In genomic region chr12:112144377-112145115, GRCm38 (mm10) we compare ENCODE assay signal across 8 mouse cellular contexts. TPM values are rescaled to one million over a fixed set of nuclear protein-coding genes. Genes with fewer than 3 reads are reported as not detected.
DNase-seq lines count a peak whose midpoint lies in the region; ATAC-seq and TF ChIP-seq lines count a peak whose summit lies in the region.
"Had no signal": no experiment of that assay in that cellular context is flagged by ENCODE, and none has a peak within 500 bp of the region (broad histone marks: within the 10 kb centered on the region; RNA-seq: fewer than 3 reads in every experiment).

No protein-coding gene starts in this region.

- peak overlapping the region; percentile 24; the same call in 1 of the 2 replicates for H3K4me3 ChIP-seq in lung, postnatal 0 days (ENCODE audit: low read depth, low read length)
- H3K4me3 ChIP-seq in forebrain, embryonic 16.5 days (replicated peaks; ENCODE audit: low read length): peak overlapping the region; percentile 74
- peak overlapping the region; percentile 39 for H3K4me3 ChIP-seq in liver, embryonic 12.5 days
- H3K4me3 ChIP-seq in stomach, postnatal 0 days (ENCODE audit: low read depth, low read length): peak overlapping the region; percentile 33

- H3K36me3 ChIP-seq in lung, postnatal 0 days (ENCODE audit: insufficient read depth, low read length): no peaks in the 10 kb centered on the region
- no peaks in the 10 kb centered on the region for H3K36me3 ChIP-seq in forebrain, embryonic 16.5 days (ENCODE audit: control insufficient read depth, insufficient read depth)
- H3K36me3 ChIP-seq in liver, embryonic 12.5 days: no peaks in the 10 kb centered on the region
- no peaks in the 10 kb centered on the region for H3K36me3 ChIP-seq in stomach, postnatal 0 days (ENCODE audit: control insufficient read depth, insufficient read depth, low read length)

- peaks cover 42% of the 10 kb centered on the region for H3K27me3 ChIP-seq in lung, postnatal 0 days (replicated peaks; ENCODE audit: insufficient read depth, low read length)
- peaks cover 8% of the 10 kb centered on the region; the same call in 1 of the 2 replicates for H3K27me3 ChIP-seq in forebrain, embryonic 16.5 days (replicated peaks; ENCODE audit: control insufficient read depth, insufficient read depth, low read length)
- H3K27me3 ChIP-seq in liver, embryonic 12.5 days (replicated peaks): peaks cover 99% of the 10 kb centered on the region
- H3K27me3 ChIP-seq in stomach, postnatal 0 days (ENCODE audit: control insufficient read depth, insufficient read depth, low read length): peaks cover 19% of the 10 kb centered on the region

- peak overlapping the region; percentile 51 for H3K4me2 ChIP-seq in lung, postnatal 0 days (replicated peaks; ENCODE audit: low read depth, low read length)
- peak overlapping the region; percentile 90 for H3K4me2 ChIP-seq in forebrain, embryonic 16.5 days (ENCODE audit: low read length)
- H3K4me2 ChIP-seq in liver, embryonic 12.5 days: peak overlapping the region; percentile 70
- peak overlapping the region; percentile 54 for H3K4me2 ChIP-seq in stomach, postnatal 0 days (replicated peaks; ENCODE audit: low read depth)

- TF ChIP-seq EP300 in lung, postnatal 0 days (IDR thresholded peaks at IDR 0.05): no peak
- no peak for TF ChIP-seq EP300 in stomach, postnatal 0 days (optimal IDR thresholded peaks at IDR 0.05)

- 2% methylated on average over 46 of the region's 46 CpGs for WGBS in lung, postnatal 0 days
- under 1% methylated on average over 46 of the region's 46 CpGs for WGBS in forebrain, embryonic 16.5 days
- 2% methylated on average over 46 of the region's 46 CpGs for WGBS in liver, embryonic 12.5 days (ENCODE audit: insufficient replicate concordance)
- WGBS in stomach, postnatal 0 days: 2% methylated on average over 46 of the region's 46 CpGs

- H3K9me3 ChIP-seq in lung, postnatal 0 days (ENCODE audit: low read length): no peaks in the 10 kb centered on the region
- no peaks in the 10 kb centered on the region for H3K9me3 ChIP-seq in forebrain, embryonic 16.5 days (ENCODE audit: control insufficient read depth, low read length)
- no peaks in the 10 kb centered on the region for H3K9me3 ChIP-seq in liver, embryonic 12.5 days (replicated peaks)
- H3K9me3 ChIP-seq in stomach, postnatal 0 days (ENCODE audit: control insufficient read depth, low read length): no peaks in the 10 kb centered on the region

- H3K27ac ChIP-seq in lung, postnatal 0 days (ENCODE audit: low read length): no peak overlapping the region
- H3K27ac ChIP-seq in forebrain, embryonic 16.5 days (ENCODE audit: low read length): peak overlapping the region; percentile 68
- no peak overlapping the region for H3K27ac ChIP-seq in liver, embryonic 12.5 days
- no peak overlapping the region for H3K27ac ChIP-seq in stomach, postnatal 0 days (replicated peaks)

- no peak for TF ChIP-seq CTCF in lung, postnatal 0 days (IDR thresholded peaks at IDR 0.05)
- no peak for TF ChIP-seq CTCF in stomach, postnatal 0 days (IDR thresholded peaks at IDR 0.05; ENCODE audit: low read depth)

- no peak overlapping the region for H3K9ac ChIP-seq in lung, postnatal 0 days (replicated peaks; ENCODE audit: low read depth)
- H3K9ac ChIP-seq in forebrain, embryonic 16.5 days (replicated peaks; ENCODE audit: low read depth, low read length): peak overlapping the region; percentile 78
- no peak overlapping the region for H3K9ac ChIP-seq in liver, embryonic 12.5 days
- H3K9ac ChIP-seq in stomach, postnatal 0 days (ENCODE audit: low read length): no peak overlapping the region

- DNase-seq in lung, postnatal 0 days (ENCODE audit: low spot score): no peak
- no peak for DNase-seq in lung, postnatal 10 days
- DNase-seq in stomach, postnatal 0 days (ENCODE audit: low spot score): no peak
- no peak for DNase-seq in gastrocnemius, postnatal 14 days
- no peak for DNase-seq in frontal cortex, postnatal 10 days (ENCODE audit: low spot score in 2 of 2)

- ATAC-seq in lung, postnatal 0 days: no peak
- no peak for ATAC-seq in forebrain, embryonic 16.5 days
- ATAC-seq in liver, embryonic 12.5 days: no peak
- ATAC-seq in stomach, postnatal 0 days (ENCODE audit: low FRiP score, low TSS enrichment): no peak

- H3K4me1 ChIP-seq in lung, postnatal 0 days (ENCODE audit: insufficient read depth, low read depth, low read length): peaks cover 5% of the 10 kb centered on the region
- H3K4me1 ChIP-seq in forebrain, embryonic 16.5 days (replicated peaks; ENCODE audit: control insufficient read depth, insufficient read depth, low read length): peaks cover 59% of the 10 kb centered on the region
- peaks cover 33% of the 10 kb centered on the region for H3K4me1 ChIP-seq in liver, embryonic 12.5 days
- no peaks in the 10 kb centered on the region; the same call in 1 of the 2 replicates for H3K4me1 ChIP-seq in stomach, postnatal 0 days (replicated peaks; ENCODE audit: control insufficient read depth, insufficient read depth)

- intact Hi-C loops in gastrocnemius, postnatal 14 days (cut with DNase I; ENCODE audit: low total_unique reads): loop anchor here (2.0 kb wide), 1 partner anchor 400 kb away; no protein-coding TSS in a partner anchor

RNA-seq across cellular contexts. Expression of gene Kif26a, which starts 1.5 kb away (rescaled TPM):
- polyA plus RNA-seq in lung, postnatal 0 days (2015; fragmentation: Nextera tagmentation; extraction: Ambion mirVana): 2.9 and 3.0 TPM in 2 replicates
- polyA plus RNA-seq in forebrain, embryonic 16.5 days (2015; fragmentation: Nextera tagmentation; extraction: Ambion mirVana): 17.3 and 21.2 TPM in 2 replicates
- 0.44 and 0.51 TPM in 2 replicates for polyA plus RNA-seq in liver, embryonic 12.5 days (2016; fragmentation: Nextera tagmentation; extraction: Ambion mirVana)
- 0.75 and 0.80 TPM in 2 replicates for polyA plus RNA-seq in stomach, postnatal 0 days (2015; fragmentation: Nextera tagmentation; extraction: Ambion mirVana)
- 1 to 10 TPM; 8.2 to 8.6 TPM for total RNA-seq in gastrocnemius, postnatal 14 days (2021)
- total RNA-seq: hematopoietic stem cell, adult 5-6 weeks had no signal

RNA-seq across cellular contexts. Expression of gene Aspg, which starts 38.1 kb away (rescaled TPM):
- polyA plus RNA-seq in lung, postnatal 0 days (2015; fragmentation: Nextera tagmentation; extraction: Ambion mirVana): 2.5 and 2.6 TPM in 2 replicates
- 0.37 and 0.75 TPM in 2 replicates for polyA plus RNA-seq in forebrain, embryonic 16.5 days (2015; fragmentation: Nextera tagmentation; extraction: Ambion mirVana)
- 0.46 and 0.50 TPM in 2 replicates for polyA plus RNA-seq in liver, embryonic 12.5 days (2016; fragmentation: Nextera tagmentation; extraction: Ambion mirVana)
- polyA plus RNA-seq in stomach, postnatal 0 days (2015; fragmentation: Nextera tagmentation; extraction: Ambion mirVana): 6.0 and 6.9 TPM in 2 replicates
- not detected for total RNA-seq in gastrocnemius, postnatal 14 days (2021)
- total RNA-seq: hematopoietic stem cell, adult 5-6 weeks had no signal

Comparison
In these comparisons a context has a peak if more than half of its experiments do, and no peak if none do; other contexts are left out.
1. H3K4me3 ChIP-seq: peak in every context shown above with its lines; median percentile 74 in forebrain, embryonic 16.5 days; 39 in liver, embryonic 12.5 days; 33 in stomach, postnatal 0 days; 24 in lung, postnatal 0 days.